Mouse (Mus musculus) erythroblast, adult 5-6 weeks (primary cell): ENCODE data around the gene Olfr1462. TPM values are rescaled to one million over a fixed set of nuclear protein-coding genes. Genes with fewer than 3 reads are reported as not detected.

ENCODE experiments used
- ATAC-seq: replicated peaks from 2 replicates; pipeline ENCODE4 v1.8.0; 2016; ENCODE audit warnings: moderate number of reproducible peaks, mild to moderate bottlenecking, moderate TSS enrichment, inconsistent platforms; ENCODE audit not compliant: poor library complexity, low FRiP score, severe bottlenecking
- total RNA-seq, 2 experiments: library from RNA; stranded (forward) in 1 of 2; stranded (reverse) in 1 of 2; fragments of 150-400 nt in 1 of 2; fragments of 200-764, 138-1000 nt in 1 of 2; gene quantifications; 2 replicates each; pipeline versions ENCODE4 v1.2.3 to v1.2.4; 2015 to 2017; ENCODE audit warnings: low replicate concordance in 2 of 2

Gene Olfr1462
- total RNA-seq (2015; ENCODE audit: low replicate concordance) (not detected in 2 replicates), total RNA-seq (2017; ENCODE audit: low replicate concordance) (not detected in 2 replicates)

DNA sequence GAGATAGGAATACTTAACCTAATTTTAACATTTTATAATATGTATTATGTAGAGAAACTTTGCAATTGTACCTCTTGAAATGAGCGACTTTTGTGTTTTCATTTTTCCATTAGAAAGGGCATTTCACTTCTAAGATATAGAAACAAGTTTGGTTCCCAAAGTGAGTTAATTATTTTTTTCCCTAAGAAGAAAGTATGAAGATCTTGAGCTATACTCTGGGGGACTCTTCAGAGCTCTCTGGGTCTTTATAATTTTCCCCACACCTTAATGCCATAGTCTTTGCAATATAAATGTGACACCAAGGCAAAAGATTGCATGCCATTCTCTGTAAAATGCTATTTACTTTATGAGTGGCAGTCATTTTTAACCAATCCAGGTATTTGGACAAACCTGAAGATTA is at the start of gene Olfr1462:
Gene Olfr1462, plus strand, starts transcription at position 301 of the 400 bp plus-strand sequence.
- no peak for ATAC-seq

DNA sequence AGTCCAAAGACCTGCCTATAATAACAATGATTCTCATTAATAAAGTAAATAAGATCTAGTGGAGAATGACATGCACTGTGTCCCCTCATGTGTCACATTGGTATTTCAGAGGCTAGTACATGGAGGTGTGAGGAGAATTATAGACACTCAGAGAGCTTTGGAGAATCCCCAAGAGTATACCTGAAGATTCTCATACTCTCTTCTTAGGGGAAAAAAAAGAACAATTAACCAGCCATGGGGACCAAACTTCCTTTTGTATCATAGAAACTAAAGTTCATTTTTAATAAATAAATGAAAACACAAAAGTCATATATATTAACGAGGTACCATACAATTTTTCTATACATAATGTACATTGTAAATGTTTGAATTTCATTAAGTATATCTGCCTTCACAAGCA is 36.1 kb upstream of the Olfr1462 start, which contains the start of gene Olfr1459:
Gene Olfr1459, minus strand, starts transcription at position 101 of the 400 bp plus-strand sequence.
- no peak for ATAC-seq

DNA sequence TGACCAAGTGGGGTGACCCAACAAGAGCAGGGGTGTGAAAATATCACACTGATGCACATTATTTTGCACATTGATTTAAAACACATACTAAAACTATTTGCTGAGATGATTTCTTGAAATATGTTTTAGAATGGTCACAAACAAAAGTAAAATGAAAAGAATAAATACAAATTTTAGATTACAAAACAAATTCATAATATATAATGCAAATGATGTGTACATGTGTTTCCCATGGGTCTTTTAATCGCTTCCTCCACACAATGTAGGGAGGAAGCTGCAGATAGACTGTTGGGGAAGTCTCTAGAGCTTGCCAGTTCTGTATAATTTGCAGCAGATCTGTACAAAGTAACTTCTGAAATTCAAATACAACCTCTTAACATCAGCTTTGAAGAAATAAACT is 22.8 kb upstream of the Olfr1462 start, which contains the start of gene Olfr1461:
Gene Olfr1461, plus strand, starts transcription at position 301 of the 400 bp plus-strand sequence.
- ATAC-seq, result no peak

DNA sequence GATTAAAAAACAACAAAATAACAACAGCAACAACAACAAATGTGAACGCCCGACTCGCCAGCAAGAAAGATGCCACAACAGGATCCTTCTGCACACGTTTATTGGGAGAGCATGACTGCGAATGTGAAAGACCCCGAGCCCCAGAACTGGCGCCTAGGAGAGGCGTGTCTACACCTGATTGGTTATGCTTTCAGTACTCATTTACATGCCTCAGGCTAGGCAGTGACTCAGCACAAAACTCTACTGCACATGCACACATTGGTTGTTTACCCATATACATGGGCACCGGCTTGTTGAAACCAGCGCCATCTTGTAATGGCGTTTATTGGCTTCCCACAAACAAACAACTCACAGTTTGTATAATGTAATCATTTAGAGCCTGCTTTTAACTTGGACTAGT is 36.1 kb downstream of the Olfr1462 start:
- ATAC-seq, result no peak

DNA sequence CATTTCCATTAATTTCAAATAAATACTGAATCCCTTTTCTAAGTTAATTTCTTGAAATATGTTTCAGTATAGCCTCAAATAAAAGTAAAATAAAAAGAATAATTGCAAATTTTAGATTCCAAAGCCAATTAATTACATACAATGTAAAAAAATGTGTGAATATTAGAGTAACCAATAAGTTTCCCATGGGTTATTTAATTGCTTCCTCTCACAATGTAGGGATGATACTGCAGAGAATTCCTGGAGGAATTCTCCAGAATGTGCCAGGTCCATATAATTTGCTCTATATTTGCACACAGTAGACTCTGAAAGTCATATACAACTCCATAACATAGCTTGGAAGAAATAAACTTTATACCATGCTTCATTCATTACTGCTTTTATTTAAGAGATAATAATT is 45.5 kb downstream of the Olfr1462 start, which contains the start of gene Olfr1463:
Gene Olfr1463, plus strand, starts transcription at position 301 of the 400 bp plus-strand sequence.
- ATAC-seq, result no peak

Other genes starting within 250 kb of the Olfr1462 start
- not detected in 2 replicates for gene Olfr1450, start 235.5 kb upstream of the Olfr1462 start, total RNA-seq (2015; ENCODE audit: low replicate concordance)
- not detected in 2 replicates for gene Olfr1450, start 235.5 kb upstream of the Olfr1462 start, total RNA-seq (2017; ENCODE audit: low replicate concordance)
- not detected in 2 replicates for gene Olfr1451, start 190.7 kb upstream of the Olfr1462 start, total RNA-seq (2015; ENCODE audit: low replicate concordance)
- not detected in 2 replicates for gene Olfr1451, start 190.7 kb upstream of the Olfr1462 start, total RNA-seq (2017; ENCODE audit: low replicate concordance)
- gene Olfr1453, start 157.4 kb upstream of the Olfr1462 start, total RNA-seq (2015; ENCODE audit: low replicate concordance), result not detected in 2 replicates
- 0.98 TPM in 1 of 2 replicates, not detected in the other for gene Olfr1453, start 157.4 kb upstream of the Olfr1462 start, total RNA-seq (2017; ENCODE audit: low replicate concordance)
- not detected in 2 replicates for gene Olfr1454, start 125.1 kb upstream of the Olfr1462 start, total RNA-seq (2015; ENCODE audit: low replicate concordance)
- not detected in 2 replicates for gene Olfr1454, start 125.1 kb upstream of the Olfr1462 start, total RNA-seq (2017; ENCODE audit: low replicate concordance)
- gene Olfr1457, start 87.8 kb upstream of the Olfr1462 start, total RNA-seq (2015; ENCODE audit: low replicate concordance), result not detected in 2 replicates
- not detected in 2 replicates for gene Olfr1457, start 87.8 kb upstream of the Olfr1462 start, total RNA-seq (2017; ENCODE audit: low replicate concordance)
- gene Olfr1458, start 79.0 kb upstream of the Olfr1462 start, total RNA-seq (2015; ENCODE audit: low replicate concordance), result not detected in 2 replicates
- not detected in 2 replicates for gene Olfr1458, start 79.0 kb upstream of the Olfr1462 start, total RNA-seq (2017; ENCODE audit: low replicate concordance)
- gene Olfr1459, start 36.2 kb upstream of the Olfr1462 start, total RNA-seq (2015; ENCODE audit: low replicate concordance), result not detected in 2 replicates
- 0.56 TPM in 1 of 2 replicates, not detected in the other for gene Olfr1459, start 36.2 kb upstream of the Olfr1462 start, total RNA-seq (2017; ENCODE audit: low replicate concordance)
- not detected in 2 replicates for gene Olfr1461, start 22.7 kb upstream of the Olfr1462 start, total RNA-seq (2015; ENCODE audit: low replicate concordance)
- gene Olfr1461, start 22.7 kb upstream of the Olfr1462 start, total RNA-seq (2017; ENCODE audit: low replicate concordance), result 0.28 TPM in 1 of 2 replicates, not detected in the other
- gene Olfr1463, start 45.6 kb downstream of the Olfr1462 start, total RNA-seq (2015; ENCODE audit: low replicate concordance), result not detected in 2 replicates
- gene Olfr1463, start 45.6 kb downstream of the Olfr1462 start, total RNA-seq (2017; ENCODE audit: low replicate concordance), result not detected in 2 replicates
- not detected in 2 replicates for gene Olfr1465, start 129.8 kb downstream of the Olfr1462 start, total RNA-seq (2015; ENCODE audit: low replicate concordance)
- gene Olfr1465, start 129.8 kb downstream of the Olfr1462 start, total RNA-seq (2017; ENCODE audit: low replicate concordance), result 0.70 TPM in 1 of 2 replicates, not detected in the other
- gene Olfr1466, start 153.1 kb downstream of the Olfr1462 start, total RNA-seq (2015; ENCODE audit: low replicate concordance), result not detected in 2 replicates
- not detected in 2 replicates for gene Olfr1466, start 153.1 kb downstream of the Olfr1462 start, total RNA-seq (2017; ENCODE audit: low replicate concordance)
- not detected in 2 replicates for gene Olfr1467, start 176.5 kb downstream of the Olfr1462 start, total RNA-seq (2015; ENCODE audit: low replicate concordance)
- not detected in 2 replicates for gene Olfr1467, start 176.5 kb downstream of the Olfr1462 start, total RNA-seq (2017; ENCODE audit: low replicate concordance)
- gene Olfr1469, start 222.1 kb downstream of the Olfr1462 start, total RNA-seq (2015; ENCODE audit: low replicate concordance), result not detected in 2 replicates
- gene Olfr1469, start 222.1 kb downstream of the Olfr1462 start, total RNA-seq (2017; ENCODE audit: low replicate concordance), result not detected in 2 replicates